Mouse (Mus musculus) liver, adult 2 months (tissue): ENCODE measurements around the gene Rasgrp2.

Experiments
- CTCF ChIP-seq: fragments of 200-500 bp; IDR thresholded peaks from 2 replicates; pipeline ENCODE4 v1.5.1; 2011; ENCODE audit warnings: low read depth, low read length, control low read depth
- POLR2A ChIP-seq: fragments of 200-500 bp; IDR thresholded peaks from 2 replicates; pipeline ENCODE4 v1.6.1; 2011; ENCODE audit warnings: low read length, control low read depth; ENCODE audit not compliant: insufficient read depth; ENCODE audit errors: extremely low read depth

- TF ChIP-seq CTCF (no peak), POLR2A (no peak)
These were observed 25.2 kb downstream of the Rasgrp2 start for GRCm38 (mm10) chr19:6424137-6424881.
